Comparison of ENCODE assay signal across 17 mouse cellular contexts in genomic region chr17:84814905-84815304, GRCm38 (mm10). TPM values are rescaled to one million over a fixed set of nuclear protein-coding genes. Genes with fewer than 3 reads are reported as not detected.
DNase-seq lines count a peak whose midpoint lies in the region; ATAC-seq lines count a peak whose summit lies in the region.
"Had no signal": no experiment of that assay in that cellular context is flagged by ENCODE, and none has a peak within 500 bp of the region (broad histone marks: within the 10 kb centered on the region; RNA-seq: fewer than 3 reads in every experiment).

No protein-coding gene starts in this region.

- H3K36me3 ChIP-seq in intestine, embryonic 15.5 days: no peaks in the 10 kb centered on the region
- H3K36me3 ChIP-seq: embryonic facial prominence, embryonic 12.5 days; heart, embryonic 12.5 days had no signal

- no peaks in the 10 kb centered on the region for H3K27me3 ChIP-seq in intestine, embryonic 15.5 days (replicated peaks)
- H3K27me3 ChIP-seq: embryonic facial prominence, embryonic 12.5 days; heart, embryonic 12.5 days had no signal

- no peaks in the 10 kb centered on the region for H3K9me3 ChIP-seq in intestine, embryonic 15.5 days
- H3K9me3 ChIP-seq: embryonic facial prominence, embryonic 12.5 days; heart, embryonic 12.5 days had no signal

- 66% methylated on average over 7 of the region's 7 CpGs for WGBS in intestine, embryonic 15.5 days

- no peak overlapping the region for H3K27ac ChIP-seq in intestine, embryonic 15.5 days
- H3K27ac ChIP-seq: embryonic facial prominence, embryonic 12.5 days had no signal

- H3K9ac ChIP-seq in intestine, embryonic 15.5 days: no peak overlapping the region
- H3K9ac ChIP-seq: embryonic facial prominence, embryonic 12.5 days; heart, embryonic 12.5 days had no signal

- no peak for ATAC-seq in intestine, embryonic 15.5 days
- ATAC-seq: activated CD4-positive, CD25-positive, alpha-beta regulatory T cell, adult 4 months; forebrain, embryonic 16.5 days; hindbrain, embryonic 16.5 days; Patski had no signal

- H3K4me2 ChIP-seq in intestine, embryonic 15.5 days (replicated peaks): no peak overlapping the region
- H3K4me2 ChIP-seq: embryonic facial prominence, embryonic 12.5 days; heart, embryonic 12.5 days had no signal

- DNase-seq in cerebellum, adult 11-12 months: peak; percentile 8
- no peak for DNase-seq in cerebellum, adult 8-10 months
- peak; percentile 35 for DNase-seq in heart, adult 11 months
- no peak for DNase-seq in heart, postnatal 25 days (ENCODE audit: low spot score)
- DNase-seq in MN1 (ENCODE audit: low spot score): peak; percentile 73
- DNase-seq in retina, embryonic 14.5 days (ENCODE audit: low spot score): peak; percentile 17
- DNase-seq: adrenal gland, postnatal 14 days; gastrocnemius, postnatal 14 days; heart, postnatal 36 days; kidney, adult 18-20 months had no signal

- intact Hi-C loops in heart, postnatal 25 days (cut with DNase I): no loop called here

- H3K4me3 ChIP-seq in intestine, embryonic 15.5 days (replicated peaks): no peak overlapping the region
- H3K4me3 ChIP-seq: embryonic facial prominence, embryonic 12.5 days; heart, embryonic 12.5 days had no signal

- no peaks in the 10 kb centered on the region for H3K4me1 ChIP-seq in intestine, embryonic 15.5 days (replicated peaks)
- H3K4me1 ChIP-seq: embryonic facial prominence, embryonic 12.5 days; heart, embryonic 12.5 days had no signal

RNA-seq across cellular contexts. Expression of gene Lrpprc, which starts 24.3 kb away (rescaled TPM):
- 100 to 1,000 TPM; 144 to 145 TPM for total RNA-seq in heart, postnatal 25 days (2021)
- polyA plus RNA-seq in intestine, embryonic 15.5 days (2015; fragmentation: Nextera tagmentation; extraction: Ambion mirVana): 56.7 and 57.0 TPM in 2 replicates

Comparison
In these comparisons a context has a peak if more than half of its experiments do, and no peak if none do; other contexts are left out.
1. DNase-seq: peak in cerebellum, adult 11-12 months (single experiment), heart, adult 11 months (single experiment), MN1 (single experiment) and retina, embryonic 14.5 days (single experiment); none in cerebellum, adult 8-10 months (single experiment) and heart, postnatal 25 days (single experiment).